Mouse (Mus musculus) T-helper 2 cell (primary cell): ENCODE measurements around the gene Zfp386.
"Not testable (repeated sequence)": the region's sequence is repeated elsewhere in the genome, so short reads cannot be mapped to it uniquely, and the experiment has no call there.

Experiments
- in situ Hi-C: fragments of 300-600 bp; cut with MboI, MseI; formaldehyde crosslinking; loops from one replicate; pipeline ENCODE4 v1.15.1; 2025; ENCODE audit warnings: high pct_unique_total_duplicates

The Zfp386 gene

DNA sequence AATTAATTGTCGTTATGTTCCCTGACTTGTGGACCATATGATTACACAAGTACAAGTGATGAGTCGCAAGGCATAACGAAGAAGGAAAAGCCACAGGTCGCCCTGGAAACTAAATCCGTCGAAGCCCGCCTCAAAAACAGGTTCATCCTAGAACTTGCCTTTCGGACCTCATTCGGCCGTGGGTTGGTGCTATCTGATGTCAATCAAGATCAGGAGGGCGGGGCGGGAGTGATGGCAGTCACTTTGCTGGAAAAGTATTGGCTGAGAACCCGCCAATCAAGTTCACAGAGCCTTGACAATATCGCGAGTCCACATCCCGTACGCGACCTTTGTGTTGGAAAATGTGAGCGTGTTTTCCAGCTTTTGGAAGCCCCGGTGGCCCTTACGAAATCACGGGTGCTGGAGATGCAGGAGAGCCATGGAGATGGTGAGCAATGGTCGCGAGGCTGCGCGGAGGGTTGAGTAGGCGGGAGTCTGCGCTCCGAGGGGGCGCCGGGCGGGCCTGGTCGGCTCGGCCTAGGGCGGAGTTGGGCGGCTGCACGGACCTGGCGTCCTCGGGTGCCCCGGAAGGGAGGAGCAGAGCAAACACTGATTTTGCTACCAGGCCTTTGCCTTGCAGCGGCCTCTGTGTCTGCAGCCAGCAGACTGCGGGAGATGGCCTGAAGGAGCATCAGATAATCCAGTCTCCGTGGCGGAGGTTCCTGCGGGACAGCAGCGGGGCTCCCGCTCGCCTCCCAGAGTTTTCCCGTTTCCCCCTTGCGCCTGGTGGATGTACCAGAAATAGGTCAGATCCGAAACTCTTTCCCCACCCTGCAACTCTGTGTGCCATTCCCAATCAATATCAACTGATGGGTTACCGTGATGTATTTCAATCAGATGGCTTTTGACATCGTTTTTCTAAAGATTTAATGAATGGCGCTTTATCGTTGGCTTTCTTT is at the start of gene Zfp386:
Gene Zfp386, plus strand, starts transcription at position 285 of the 938 bp plus-strand sequence.
- in situ Hi-C loops: loop anchor here (5.0 kb wide), 2 partner anchors 145 to 355 kb away; no protein-coding TSS in a partner anchor

DNA sequence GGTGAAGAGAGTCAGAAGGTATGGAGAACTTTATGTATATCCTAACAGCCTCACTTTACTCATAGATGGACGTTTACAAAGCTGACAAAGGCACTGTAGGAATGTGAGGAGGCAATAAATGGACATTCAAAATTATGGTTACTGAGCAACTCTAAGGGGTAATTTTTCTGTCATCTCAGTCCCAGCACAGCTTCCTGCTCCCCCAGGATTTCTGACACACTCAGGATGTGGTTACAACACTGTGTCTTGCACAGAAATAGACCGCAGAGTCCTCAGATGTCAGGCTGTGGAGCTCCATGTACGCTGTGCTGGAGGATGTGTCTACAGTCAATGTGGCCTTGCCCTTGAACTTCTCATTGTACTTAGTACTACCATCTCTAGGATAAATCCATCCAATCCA is 47.7 kb upstream of the Zfp386 start:
- in situ Hi-C loops: not testable (repeated sequence)

DNA sequence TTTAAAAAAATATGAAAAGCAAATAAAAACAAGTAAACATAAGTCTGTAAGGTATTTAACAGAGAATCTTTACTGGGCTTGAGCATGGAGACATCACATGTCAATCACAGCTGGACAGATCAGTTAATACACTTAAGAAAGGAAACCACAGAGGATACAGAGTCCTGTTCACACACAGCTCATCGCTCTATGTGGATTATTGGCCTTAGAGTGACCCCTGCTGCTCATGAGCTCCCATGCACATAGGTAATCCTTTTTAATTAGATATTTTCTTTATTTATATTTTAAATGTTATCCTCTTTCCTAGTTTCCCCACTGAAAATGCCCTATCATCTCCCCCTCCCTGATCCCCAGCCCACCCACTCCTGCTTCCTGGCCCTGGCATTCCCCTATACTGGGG is 44.6 kb upstream of the Zfp386 start:
- in situ Hi-C loops: not testable (repeated sequence)

DNA sequence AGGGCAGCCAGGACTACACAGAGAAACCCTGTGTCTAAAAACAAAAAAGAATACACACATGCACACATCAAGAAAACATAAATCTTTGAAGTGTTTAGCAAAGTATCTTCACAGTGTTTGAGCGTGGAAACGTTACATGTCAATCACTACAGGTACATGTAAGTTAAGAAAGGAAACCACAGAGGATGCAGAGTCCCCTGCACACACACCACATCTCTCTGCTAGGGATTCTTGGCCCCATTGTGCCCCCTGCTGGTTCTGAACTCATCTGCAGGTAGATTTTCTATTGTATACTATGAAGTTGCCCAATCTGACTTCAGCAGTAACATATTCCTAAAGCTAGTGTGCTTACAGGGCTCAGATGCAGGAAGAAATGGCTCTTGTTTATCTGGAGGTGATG is 36.7 kb upstream of the Zfp386 start:
- in situ Hi-C loops: no loop called here

- in situ Hi-C loops: no loop called here
These were observed 19.4 kb upstream of the Zfp386 start for GRCm38 (mm10) chr12:116028095-116028494.

DNA sequence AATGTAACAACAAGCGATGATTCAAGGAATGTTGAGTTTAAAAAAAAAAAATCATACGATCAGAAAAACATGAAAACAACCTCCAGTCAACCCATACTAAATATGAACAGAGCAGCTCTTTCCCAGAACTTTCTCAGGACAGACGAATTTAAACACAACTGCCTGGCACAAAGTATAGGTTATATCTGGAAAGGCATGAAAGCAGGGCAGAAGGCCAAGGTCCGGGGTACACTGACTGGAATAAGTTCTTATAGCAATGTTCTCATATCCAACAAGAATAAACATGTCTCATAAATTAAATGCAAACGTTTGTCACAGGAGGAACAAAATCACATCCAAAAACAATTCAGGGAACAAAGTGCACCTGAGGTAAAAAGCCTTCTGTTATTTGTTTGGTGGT is 12.2 kb upstream of the Zfp386 start:
- in situ Hi-C loops: no loop called here

DNA sequence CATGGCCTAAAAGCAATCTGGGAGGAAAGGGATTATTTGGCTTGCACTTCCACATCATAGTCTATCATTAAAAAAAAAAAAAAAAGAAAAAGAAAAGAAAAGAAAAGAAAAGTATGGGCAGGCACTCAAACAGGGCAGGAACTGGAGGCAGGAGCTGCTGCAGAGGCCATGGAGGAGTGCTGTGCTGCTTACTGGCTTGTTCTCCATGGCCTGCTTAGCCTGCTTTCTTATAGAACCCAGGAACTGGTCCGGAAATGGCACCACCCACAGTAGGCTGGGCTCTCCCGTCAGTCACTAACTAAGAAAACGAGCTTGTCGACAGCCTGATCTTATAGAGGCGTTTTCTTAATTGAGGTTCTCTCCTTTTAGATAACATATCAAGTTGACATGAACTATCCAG is 2.7 kb upstream of the Zfp386 start:
- in situ Hi-C loops: loop anchor here (5.0 kb wide), 2 partner anchors 148 to 358 kb away; no protein-coding TSS in a partner anchor

GRCm38 (mm10) chr12:116048766-116049165 is 1.2 kb downstream of the Zfp386 start:
- in situ Hi-C loops: loop anchor here (5.0 kb wide), 2 partner anchors 144 to 354 kb away; no protein-coding TSS in a partner anchor

DNA sequence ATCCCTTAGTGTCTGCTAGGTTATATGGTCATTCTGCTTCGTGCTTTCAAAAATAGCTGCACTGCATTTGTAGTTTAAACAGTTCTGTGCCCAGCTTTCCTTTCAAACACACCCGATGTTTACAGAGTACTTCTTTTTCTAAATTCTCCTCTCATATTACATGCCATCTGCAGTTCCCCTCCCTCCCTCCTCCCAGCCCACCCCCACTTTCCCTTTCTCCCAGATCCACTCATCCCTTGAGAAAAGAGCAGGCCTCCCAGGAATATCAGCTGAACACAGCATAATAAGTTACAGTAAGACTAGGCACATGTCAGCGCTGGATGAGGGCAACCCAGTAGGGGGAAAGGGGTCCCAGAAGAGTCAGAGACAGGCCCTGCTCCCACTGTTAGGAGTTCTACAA is 1.7 kb downstream of the Zfp386 start:
- in situ Hi-C loops: loop anchor here (5.0 kb wide), 2 partner anchors 143 to 353 kb away; no protein-coding TSS in a partner anchor

- in situ Hi-C loops: loop anchor here (5.0 kb wide), 2 partner anchors 143 to 353 kb away; no protein-coding TSS in a partner anchor
These were observed 2.2 kb downstream of the Zfp386 start for GRCm38 (mm10) chr12:116049701-116050100.

- in situ Hi-C loops: no loop called here
These were observed 6.8 kb downstream of the Zfp386 start for GRCm38 (mm10) chr12:116054342-116054741.

DNA sequence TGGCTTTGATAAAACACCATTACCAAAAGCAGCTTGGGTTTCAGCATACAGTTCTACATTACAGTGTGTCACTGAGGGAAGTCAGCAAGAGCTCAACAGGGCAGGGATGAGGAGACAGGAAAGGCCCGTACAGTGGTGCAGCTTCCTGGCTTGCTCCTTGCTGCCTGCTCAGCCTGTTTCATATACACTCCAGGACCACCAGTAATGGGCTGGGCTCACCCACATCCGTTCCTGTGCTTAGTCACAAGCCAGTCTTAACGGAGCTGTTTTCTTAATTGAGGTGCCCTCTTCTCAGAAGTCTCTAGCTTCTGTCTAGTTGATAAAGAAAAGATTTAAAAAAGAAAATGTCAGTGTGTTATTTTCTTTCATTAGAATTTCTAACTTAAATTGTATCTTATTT is 8.6 kb downstream of the Zfp386 start:
- in situ Hi-C loops: loop anchor here (5.0 kb wide), 1 partner anchor 51 kb away; no protein-coding TSS in a partner anchor

DNA sequence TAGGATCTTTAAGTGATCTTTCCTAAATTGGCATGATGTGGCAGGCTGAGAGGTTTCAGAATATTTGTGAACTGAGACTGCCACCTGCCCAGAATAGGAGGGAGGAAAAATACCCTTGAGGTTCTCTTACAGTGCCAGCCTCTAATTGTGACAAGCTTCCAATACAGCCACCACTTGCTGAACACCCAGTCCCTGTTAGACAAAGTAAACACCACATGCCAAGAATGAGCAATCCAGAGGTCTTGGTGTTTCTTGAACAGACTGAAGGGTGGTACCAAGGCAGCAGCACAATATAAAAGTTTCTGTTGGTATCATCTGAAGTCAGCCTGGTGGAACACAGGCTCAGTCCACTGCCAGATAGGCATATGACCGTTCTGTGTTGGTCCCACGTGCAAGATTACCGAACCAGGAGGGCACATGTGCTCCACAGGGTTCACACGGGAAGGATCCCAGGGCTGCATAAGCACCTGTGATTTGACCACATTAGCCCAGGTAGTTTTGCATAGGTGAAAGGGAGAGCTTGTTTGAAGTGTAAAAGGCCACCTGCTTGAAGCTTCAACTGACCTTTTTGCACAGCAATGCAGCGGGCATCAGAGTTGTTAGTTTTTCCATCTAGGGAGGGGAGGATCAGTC is 14.2 kb downstream of the Zfp386 start:
- in situ Hi-C loops: no loop called here

DNA sequence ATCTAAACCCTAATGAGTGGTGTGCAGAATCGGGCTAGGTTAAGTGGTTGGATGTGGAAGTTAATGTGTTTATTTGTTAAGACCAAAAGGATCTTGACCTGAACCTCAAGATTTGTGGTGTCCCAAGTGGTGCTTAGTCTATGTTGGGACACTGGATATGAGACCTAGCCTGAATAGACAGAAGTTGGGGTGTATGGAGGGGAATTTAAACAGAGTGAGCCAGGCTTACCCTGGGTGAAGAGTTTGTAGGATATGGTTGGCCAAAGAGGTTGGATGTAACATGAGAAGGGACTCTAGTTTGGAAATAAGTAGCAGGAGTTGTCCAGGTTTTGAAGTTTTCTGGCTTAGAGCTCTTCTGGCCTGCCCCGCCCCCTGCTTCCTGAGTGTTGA is 14.7 kb downstream of the Zfp386 start:
- in situ Hi-C loops: no loop called here

- in situ Hi-C loops: no loop called here
These were observed 15.5 kb downstream of the Zfp386 start for GRCm38 (mm10) chr12:116063020-116063419.

DNA sequence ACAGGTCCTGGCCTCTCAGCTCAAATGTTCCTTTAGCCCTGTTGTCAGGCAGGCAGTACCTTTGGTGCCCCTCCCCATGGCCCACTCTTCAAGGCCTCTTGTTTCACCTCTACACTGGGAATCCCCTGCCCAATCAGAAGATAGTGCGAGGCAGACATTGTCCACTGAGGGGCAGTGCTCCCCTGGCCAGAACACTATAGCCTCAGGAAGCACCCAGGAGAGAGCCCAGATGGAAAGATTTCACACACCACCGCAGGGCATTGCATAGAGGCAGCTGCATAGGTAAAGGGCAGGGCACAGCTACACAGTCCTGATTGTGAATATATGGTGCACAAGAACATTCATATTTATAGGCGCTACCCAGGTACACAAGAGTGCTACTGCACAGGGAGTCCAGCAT is 23.5 kb downstream of the Zfp386 start:
- in situ Hi-C loops: no loop called here

- in situ Hi-C loops: no loop called here
These were observed 29.7 kb downstream of the Zfp386 start, which contains the start of gene Vipr2 for GRCm38 (mm10) chr12:116077074-116077854. TSS of gene Vipr2 (plus strand) at chr12:116077726.

- in situ Hi-C loops: no loop called here
These were observed 30.4 kb downstream of the Zfp386 start for GRCm38 (mm10) chr12:116077855-116078366.

DNA sequence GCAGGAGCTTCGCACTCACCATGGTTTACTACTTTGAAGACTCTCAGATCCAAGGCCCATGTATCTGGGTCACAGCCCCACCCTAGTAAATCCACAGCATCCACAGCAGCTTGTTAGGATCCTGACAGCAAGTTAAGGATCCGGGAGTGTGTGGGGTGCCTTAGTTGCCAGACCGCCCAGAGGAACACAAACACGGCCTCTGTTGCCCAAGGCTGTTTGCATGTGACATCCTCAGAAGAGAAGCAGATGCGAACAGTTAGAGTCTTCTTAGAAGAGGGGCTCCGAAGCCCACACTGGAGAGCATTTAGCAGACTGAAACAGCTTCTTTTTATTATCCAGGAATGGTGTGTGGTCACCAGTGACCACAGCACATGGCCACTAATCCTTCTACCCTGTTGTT is 35.6 kb downstream of the Zfp386 start:
- in situ Hi-C loops: no loop called here

DNA sequence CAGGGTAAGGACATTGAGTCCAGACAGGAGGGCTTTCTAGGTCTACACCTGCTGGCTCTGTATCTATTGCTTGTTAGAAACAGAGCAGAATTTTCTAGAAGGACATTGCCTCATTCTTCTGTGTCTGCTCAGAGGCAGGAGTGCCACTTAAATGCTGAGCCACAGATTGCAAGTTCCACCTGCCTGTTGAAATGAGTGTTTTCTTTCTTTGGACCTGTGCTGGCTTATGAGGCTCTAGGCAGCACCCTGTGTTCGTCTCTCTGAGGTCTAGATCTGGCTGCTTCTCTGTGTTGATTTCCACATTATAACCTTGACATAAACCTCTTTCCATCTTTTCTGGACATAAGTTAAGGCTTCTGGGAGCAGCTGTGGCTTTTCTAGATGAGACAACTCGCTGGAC is 36.8 kb downstream of the Zfp386 start:
- in situ Hi-C loops: no loop called here

GRCm38 (mm10) chr12:116086951-116087600 is 39.6 kb downstream of the Zfp386 start:
- in situ Hi-C loops: loop anchor here (5.0 kb wide), 1 partner anchor 45 kb away; no protein-coding TSS in a partner anchor
